Mouse (Mus musculus): ENCODE measurements at regions not wholly inside any gene's neighbourhood (a gene's known extent, or its start where the extent isn't known, plus 50 kb on each side); places are given as distances from the start of the nearest gene placed in this dataset.

DNA sequence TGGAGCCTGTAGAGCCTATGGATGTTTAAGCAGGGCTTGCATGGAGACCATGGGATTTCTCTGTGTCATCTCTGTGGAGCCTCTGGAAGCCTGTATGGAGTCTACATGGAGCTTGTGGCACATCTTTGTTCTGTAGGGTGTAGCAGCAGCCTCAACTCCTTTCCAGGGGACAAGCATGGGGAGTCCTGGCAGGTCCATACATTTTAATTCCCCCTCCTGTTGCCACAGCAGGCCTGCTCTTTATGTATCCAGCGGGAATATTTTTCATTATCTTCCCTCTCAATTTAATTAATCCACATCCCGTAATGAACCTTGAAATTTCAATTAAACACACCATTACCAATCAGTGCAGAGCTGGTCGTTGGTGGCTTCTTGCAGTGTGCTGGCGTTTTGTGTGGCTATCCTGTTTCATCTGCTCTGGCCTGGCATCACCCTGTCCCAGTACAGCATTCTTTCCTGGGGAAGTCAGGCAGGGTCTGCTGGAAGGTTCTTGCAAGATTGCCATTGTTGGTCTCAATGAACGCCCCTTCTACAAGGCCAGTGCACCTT, 81.8 kb upstream of the Hdac4 start:
- TF ChIP-seq EP300 (IDR thresholded peaks at IDR 0.05; ENCODE audit: low read depth): no peak
- no peak for TF ChIP-seq CTCF (IDR thresholded peaks at IDR 0.05; ENCODE audit: low read depth)

All from heart, postnatal 0 days (tissue).